Mouse (Mus musculus) cerebellum, adult 2 months (tissue): ENCODE results near the gene Pgbd1. TPM values are rescaled to one million over a fixed set of nuclear protein-coding genes. Genes with fewer than 3 reads are reported as not detected.
"Not testable (repeated sequence)": the region's sequence is repeated elsewhere in the genome, so short reads cannot be mapped to it uniquely, and the experiment has no call there.

Source experiments
- DNase-seq, 2 experiments: peaks; one replicate each; pipeline ENCODE4 v3.0.0; 2021
- H3K27ac ChIP-seq: fragments of 200-500 bp; 2 replicates; pipeline ENCODE4 v1.5.1; 2012; ENCODE audit warnings: low read length, control low read depth, inconsistent platforms; ENCODE audit not compliant: insufficient read depth
- H3K27me3 ChIP-seq: fragments of 200-500 bp; 2 replicates; pipeline ENCODE4 v1.6.1; 2012; ENCODE audit warnings: inconsistent platforms, mild to moderate bottlenecking, low read length, moderate library complexity; ENCODE audit not compliant: control insufficient read depth, insufficient read depth
- H3K4me1 ChIP-seq: fragments of 200-500 bp; 2 replicates; pipeline ENCODE4 v1.6.1; 2011; ENCODE audit warnings: low read length; ENCODE audit not compliant: control insufficient read depth, insufficient read depth
- H3K4me3 ChIP-seq: fragments of 200-500 bp; replicated peaks from 2 replicates; pipeline ENCODE3; 2011; ENCODE audit warnings: mild to moderate bottlenecking, low read depth, low read length, control low read depth; ENCODE audit not compliant: insufficient read depth
- CTCF ChIP-seq: fragments of 200-500 bp; IDR thresholded peaks from 2 replicates; pipeline ENCODE4 v1.5.1; 2011; ENCODE audit warnings: low read depth, mild to moderate bottlenecking, control low read depth, low read length, moderate library complexity, borderline replicate concordance; ENCODE audit not compliant: insufficient read depth
- POLR2A ChIP-seq: fragments of 200-500 bp; IDR thresholded peaks from 2 replicates; pipeline ENCODE4 v1.6.1; 2011; ENCODE audit warnings: low read length, control low read depth, borderline replicate concordance; ENCODE audit not compliant: insufficient read depth
- WGBS: fragments of 180-500 bp; shearing (Covaris S2); methylation state at CpG from one replicate; pipeline ENCODE4 v1.1.7; 2018; 5-methylcytosine and 5-hydroxymethylcytosine counted together
- polyA plus RNA-seq: library from polyadenylated mRNA; depleted of rRNA; stranded (reverse); fragments of >200 nt; gene quantifications from 2 replicates; pipeline ENCODE4 v1.2.3, GENCODE M21; 2012

Gene Pgbd1
- polyA plus RNA-seq, 1 experiment: 2.6 TPM

DNA sequence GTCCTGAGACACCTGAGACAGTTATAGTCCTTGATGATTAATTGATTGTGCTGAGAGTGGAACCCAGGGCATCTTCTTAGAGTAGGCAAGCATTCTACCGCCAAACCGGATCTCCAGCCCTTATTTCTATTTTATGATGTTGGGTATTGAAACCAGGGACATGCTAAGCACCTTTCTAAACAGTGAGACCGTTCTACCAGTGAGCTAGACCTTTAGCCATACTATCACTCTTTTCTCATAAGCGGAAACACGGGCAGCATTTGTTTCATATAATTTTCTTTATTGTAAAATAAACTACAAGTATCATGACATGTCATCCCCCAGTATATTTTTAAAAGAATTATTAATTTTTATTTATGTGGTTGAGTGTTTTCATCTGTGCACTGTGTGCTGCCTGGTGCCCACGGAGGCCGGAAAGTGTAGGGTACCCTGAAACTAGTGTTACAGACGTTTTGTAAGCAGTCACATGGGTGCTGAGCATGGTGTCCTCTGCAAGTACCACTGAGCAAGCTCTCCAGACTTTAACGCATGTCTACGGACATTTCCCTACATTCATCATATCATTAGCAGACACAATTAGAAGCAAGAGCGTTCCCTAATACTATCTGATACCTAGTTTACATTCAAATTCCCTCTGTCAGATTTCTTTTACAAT, 31.9 kb downstream of the Pgbd1 start:
- H3K4me1 ChIP-seq: no peaks in the 10 kb centered on the region
- peak overlapping the region; percentile 90 for H3K4me3 ChIP-seq
- H3K27ac ChIP-seq: peak overlapping the region; percentile 31; the same call in 1 of the 2 replicates
- no peak for TF ChIP-seq POLR2A
- 53% methylated on average over 11 of the region's 11 CpGs for WGBS
- DNase-seq: no peak
- no peaks in the 10 kb centered on the region for H3K27me3 ChIP-seq

DNA sequence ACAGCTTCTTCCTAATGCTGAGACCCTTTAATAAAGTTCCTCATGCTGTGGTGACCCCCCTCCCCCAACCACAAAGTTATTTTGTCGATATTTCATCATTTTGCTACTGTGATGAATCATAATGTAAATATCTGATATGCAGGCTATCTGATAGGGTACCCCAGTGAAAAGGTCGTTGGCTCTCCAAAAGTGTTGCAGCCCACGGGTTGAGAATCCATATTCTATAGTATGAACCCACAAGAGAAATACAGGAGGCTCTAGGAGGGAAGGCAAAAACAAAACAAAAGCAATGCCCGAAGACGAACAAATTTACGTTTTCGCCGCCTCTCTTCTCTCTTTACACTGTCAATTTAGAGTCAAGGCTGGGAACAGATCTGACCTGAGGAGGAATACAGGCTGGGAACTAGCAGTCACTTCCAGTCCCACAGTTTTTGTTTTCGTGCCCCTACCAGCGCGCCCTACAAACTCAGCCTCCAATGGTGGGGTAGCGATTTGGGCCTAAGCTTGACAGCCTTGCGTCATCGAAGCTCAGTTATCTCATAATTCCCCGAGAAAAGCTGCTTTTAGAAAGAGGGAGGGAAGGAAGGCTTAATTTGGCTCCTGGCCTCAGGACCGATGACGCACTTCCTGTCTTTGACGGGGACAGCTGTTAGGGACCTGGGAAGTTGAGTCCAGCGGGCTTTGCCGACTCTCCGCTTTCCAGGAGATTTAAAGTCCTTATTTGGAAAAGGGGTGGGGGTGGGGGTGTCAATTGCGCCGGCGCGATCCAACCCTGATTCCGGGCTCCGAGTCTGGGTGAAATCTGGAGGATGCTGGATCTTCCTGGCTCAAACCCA, 32.7 kb downstream of the Pgbd1 start:
- peak overlapping the region; percentile 85 for H3K27ac ChIP-seq
- 3% methylated on average over 27 of the region's 27 CpGs for WGBS
- no peaks in the 10 kb centered on the region for H3K27me3 ChIP-seq
- H3K4me1 ChIP-seq: no peaks in the 10 kb centered on the region
- peak; percentile 90 to 92 for DNase-seq
- TF ChIP-seq CTCF: no peak
- TF ChIP-seq POLR2A: peak; percentile 65; the same call in 1 of the 2 replicates
- peak overlapping the region; percentile 90 for H3K4me3 ChIP-seq

DNA sequence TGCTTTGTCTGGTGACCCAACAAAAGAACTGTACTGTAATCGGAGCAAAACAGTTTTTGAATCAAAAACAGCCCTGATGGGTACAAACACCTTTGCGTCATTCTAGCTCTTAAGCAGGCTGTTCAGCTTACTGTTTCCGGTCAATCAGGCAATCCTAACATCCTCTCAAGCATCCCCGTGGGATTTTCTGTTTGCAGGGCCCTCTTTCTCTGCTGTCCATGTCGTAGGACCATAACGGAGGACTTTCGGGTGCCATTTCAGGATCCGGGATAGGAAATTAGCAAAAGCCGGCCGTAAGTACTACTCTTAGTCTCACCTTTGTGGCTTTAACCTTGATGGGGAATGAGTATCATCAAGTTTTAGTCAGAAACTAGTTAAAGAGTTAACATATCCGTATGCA, 33.5 kb downstream of the Pgbd1 start:
- Histone ChIP-seq H3K4me1 (no peaks in the 10 kb centered on the region), H3K27ac (0 out of 2 replicates have a peak overlapping the region, but pooled peaks have one; percentile 46), H3K27me3 (no peaks in the 10 kb centered on the region), H3K4me3 (no peak overlapping the region)
- no peak for DNase-seq
- WGBS: 83% methylated on average over 11 of the region's 11 CpGs
- TF ChIP-seq POLR2A (no peak), CTCF (no peak)

DNA sequence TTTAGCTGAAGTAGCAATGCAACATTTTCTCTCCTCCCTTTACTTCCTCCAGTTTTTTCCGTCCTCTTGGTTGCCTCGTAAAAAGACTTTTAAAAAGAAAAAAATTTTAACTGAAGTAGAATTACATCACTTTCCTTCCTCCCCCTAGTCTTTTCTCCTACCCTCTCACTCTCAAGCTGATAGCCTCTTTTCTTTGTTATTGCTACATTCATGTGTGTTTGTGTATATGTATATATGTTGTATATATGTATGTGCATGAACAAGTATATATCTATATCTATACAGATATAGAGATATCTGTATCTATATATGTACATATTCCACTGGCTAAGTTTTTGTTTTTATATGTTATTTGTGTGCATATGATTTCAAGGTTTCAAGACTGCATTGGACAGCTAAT, 38.0 kb downstream of the Pgbd1 start:
- TF ChIP-seq CTCF: no peak
- TF ChIP-seq POLR2A: no peak
- no peak for DNase-seq
- H3K27me3 ChIP-seq: no peaks in the 10 kb centered on the region
- no peaks in the 10 kb centered on the region for H3K4me1 ChIP-seq
- 0% methylated on average over 2 of the region's 2 CpGs for WGBS
- H3K4me3 ChIP-seq: peak overlapping the region; percentile 96
- H3K27ac ChIP-seq: no peak overlapping the region

DNA sequence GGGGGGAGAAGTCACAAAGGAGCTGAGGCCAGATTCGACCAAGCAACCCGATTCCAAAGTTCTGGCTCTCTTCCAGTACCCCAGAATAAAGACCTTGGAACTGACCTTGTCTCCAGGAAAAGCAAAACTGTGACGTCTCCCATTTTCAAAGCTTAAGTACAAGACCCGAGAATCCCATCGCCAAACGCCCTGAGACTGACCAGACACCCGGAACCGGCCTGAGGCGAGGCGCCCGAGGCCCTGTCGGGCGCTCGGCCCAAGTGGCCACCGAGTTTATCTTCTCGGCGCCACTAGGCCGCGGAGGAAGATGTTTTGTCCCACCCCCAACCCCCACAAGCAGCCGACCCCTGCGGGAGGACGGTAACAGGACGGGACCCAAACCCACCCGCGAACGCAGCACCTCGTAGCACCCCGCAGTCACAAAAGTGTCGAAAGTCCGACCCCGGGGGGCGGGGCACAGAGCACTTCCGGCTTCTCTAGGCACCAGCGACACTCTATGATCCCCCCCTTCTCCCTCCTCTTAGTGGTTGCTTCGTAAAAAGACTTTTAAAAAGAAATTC, 38.5 kb downstream of the Pgbd1 start, which contains the start of gene Zkscan3:
Gene Zkscan3, minus strand, starts transcription at position 469 of the 560 bp plus-strand sequence.
- Histone ChIP-seq H3K4me1 (no peaks in the 10 kb centered on the region), H3K27ac (peak within 1 kb of the TSS; percentile 60; the same call in 1 of the 2 replicates), H3K27me3 (no peaks in the 10 kb centered on the region), H3K4me3 (peak within 1 kb of the TSS; percentile 96)
- WGBS: under 1% methylated on average over 35 of the region's 35 CpGs
- peak; percentile 50; the same call in 1 of the 2 replicates for TF ChIP-seq POLR2A
- TF ChIP-seq CTCF: no peak
- peak; percentile 84 to 86 for DNase-seq

DNA sequence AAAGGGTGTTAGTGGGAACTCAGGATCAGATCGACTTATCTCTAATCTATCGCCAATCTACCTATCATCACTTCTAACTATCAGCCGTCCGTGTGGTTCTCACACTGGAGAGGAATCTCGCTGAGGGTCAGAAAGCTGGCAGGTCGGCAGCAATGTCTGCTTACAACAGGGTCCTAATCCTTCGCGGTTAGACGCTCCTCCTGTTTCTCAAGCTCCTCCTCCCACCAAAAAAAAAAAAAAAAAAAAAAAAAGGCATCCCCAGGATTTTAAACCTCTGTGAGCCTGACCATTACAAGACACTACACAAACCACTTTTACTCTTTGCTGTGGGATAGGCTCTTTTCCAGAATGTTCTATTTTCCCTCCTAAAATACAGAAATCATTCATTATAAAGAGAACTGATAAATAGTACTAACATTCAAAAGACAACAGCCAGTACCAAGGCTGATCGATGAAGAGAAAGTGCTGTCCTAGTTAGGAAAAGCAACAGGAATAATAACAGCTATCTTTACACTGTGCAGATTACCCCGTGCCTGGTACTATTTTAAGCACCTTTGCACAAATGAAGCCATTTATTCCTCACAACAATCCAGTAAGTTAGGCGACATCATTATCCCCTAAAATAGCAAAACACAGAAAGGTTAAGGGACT, 39.1 kb downstream of the Pgbd1 start:
- TF ChIP-seq CTCF (no peak), POLR2A (no peak)
- H3K4me1 ChIP-seq: no peaks in the 10 kb centered on the region
- H3K27me3 ChIP-seq: no peaks in the 10 kb centered on the region
- peak overlapping the region; percentile 96 for H3K4me3 ChIP-seq
- WGBS: 14% methylated on average over 12 of the region's 12 CpGs
- no peak for DNase-seq
- no peak overlapping the region for H3K27ac ChIP-seq

DNA sequence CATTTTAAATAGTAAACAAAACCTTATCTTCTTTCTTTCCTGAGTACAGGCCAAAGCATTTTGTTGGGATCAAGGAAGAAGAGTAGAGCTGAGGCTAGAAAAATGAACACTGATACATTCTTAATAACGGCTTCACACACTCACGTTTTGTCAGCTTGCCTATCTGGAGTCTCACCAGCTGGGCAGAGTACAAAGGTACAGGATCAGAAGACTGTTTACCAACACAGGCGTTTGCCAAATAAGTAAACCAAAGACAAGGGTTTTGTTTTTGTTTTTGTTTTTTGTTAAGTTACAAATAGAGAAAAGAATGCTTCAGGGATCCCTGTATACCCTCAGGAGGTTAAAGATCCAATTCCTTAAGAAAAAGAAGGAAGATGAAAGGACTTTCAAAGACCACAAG, 39.7 kb downstream of the Pgbd1 start:
- H3K4me3 ChIP-seq: no peak overlapping the region
- no peaks in the 10 kb centered on the region for H3K27me3 ChIP-seq
- no peak overlapping the region for H3K27ac ChIP-seq
- 59% methylated on average over 3 of the region's 3 CpGs for whole genome bisulfite sequencing
- no peaks in the 10 kb centered on the region for H3K4me1 ChIP-seq
- no peak for TF ChIP-seq POLR2A
- TF ChIP-seq CTCF: no peak
- DNase-seq: no peak

DNA sequence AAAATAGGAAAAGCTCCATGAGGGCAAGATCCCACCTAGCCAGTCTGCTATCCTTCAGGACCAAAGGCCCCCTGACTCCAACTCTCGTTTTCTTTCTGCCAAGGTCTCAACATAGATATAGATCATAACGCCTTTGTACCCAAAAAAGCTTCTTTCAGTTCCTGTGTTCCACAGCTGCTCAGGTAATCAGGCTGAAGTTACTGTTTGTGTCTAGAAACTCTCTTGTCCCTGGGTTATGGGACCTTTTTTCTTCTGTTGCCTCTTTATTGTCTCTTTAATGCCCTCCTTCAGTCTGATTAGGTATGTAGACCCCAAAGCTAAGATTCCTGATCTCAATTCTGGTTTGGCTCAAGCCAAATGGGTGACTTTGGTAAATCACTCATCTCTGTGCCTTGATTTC, 43.4 kb downstream of the Pgbd1 start:
- Histone ChIP-seq H3K27me3 (no peaks in the 10 kb centered on the region), H3K4me3 (no peak overlapping the region), H3K4me1 (no peaks in the 10 kb centered on the region), H3K27ac (no peak overlapping the region)
- TF ChIP-seq POLR2A (no peak), CTCF (no peak)
- DNase-seq: no peak
- WGBS: 89% methylated on average over 2 of the region's 2 CpGs

DNA sequence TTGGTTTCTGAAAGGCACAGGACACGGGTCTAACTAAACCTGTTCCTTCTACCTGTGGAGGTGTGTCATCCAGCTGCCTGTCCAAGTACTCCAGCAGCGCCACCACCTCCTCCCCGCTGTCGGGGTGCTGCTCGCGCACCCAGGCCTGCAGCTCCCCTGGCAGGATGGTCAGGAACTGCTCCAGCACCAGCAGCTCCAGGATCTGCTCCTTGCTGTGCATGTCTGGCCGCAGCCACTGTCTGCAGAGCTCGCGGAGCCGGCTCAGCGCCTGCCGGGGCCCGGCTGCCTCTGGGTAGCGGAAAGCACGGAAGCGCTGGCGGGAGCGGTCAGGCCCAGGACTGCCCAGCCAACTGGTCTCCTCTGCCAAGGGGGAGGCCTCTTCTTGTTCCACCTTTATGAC, 44.8 kb downstream of the Pgbd1 start:
- WGBS: 91% methylated on average over 18 of the region's 18 CpGs
- not testable (repeated sequence) for H3K4me3 ChIP-seq, H3K27ac ChIP-seq, H3K27me3 ChIP-seq, H3K4me1 ChIP-seq
- DNase-seq: peak; percentile 42 to 48
